Mouse (Mus musculus): ENCODE data around the gene Rims3.

DNA sequence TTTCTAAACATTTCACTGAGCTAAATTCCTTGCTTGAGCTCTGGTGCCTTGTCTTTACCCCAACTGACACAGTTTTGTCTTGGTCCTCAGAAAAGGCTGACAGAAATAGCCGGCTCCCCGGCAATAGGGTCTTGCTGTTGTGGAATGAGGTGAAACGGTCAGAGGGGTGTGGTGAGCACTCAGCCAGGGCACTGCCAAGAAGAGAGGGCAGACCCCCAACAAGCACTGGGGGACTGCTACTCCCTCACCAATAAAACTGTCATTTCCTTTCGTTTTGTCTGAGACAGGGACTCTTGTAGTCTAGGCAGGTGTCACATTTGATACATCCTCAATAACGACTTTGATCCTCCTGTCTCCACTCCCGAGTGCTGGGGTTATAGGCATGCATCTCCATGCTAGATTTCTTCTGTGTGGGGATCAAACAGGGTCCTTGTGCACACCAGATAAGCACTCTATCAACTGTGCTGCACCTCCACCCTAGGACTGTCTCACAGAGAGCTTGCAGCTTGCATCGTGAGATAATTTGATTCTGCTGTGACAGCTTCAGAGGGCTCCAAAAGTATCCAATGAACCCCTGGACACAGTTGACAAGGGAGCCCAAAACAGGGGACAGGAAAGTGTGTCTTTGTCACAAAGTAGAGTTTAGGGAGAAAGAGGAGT lies 10.1 kb upstream of the Rims3 start:
- no peak for TF ChIP-seq CTCF (IDR thresholded peaks at IDR 0.05; ENCODE audit: low read depth, low read length)
- TF ChIP-seq POLR2A (IDR thresholded peaks at IDR 0.05; ENCODE audit: extremely low read depth, insufficient read depth, low read length), result no peak
